Mouse (Mus musculus) heart, embryonic 12.5 days (tissue): ENCODE data around the gene Srsf9. TPM values are rescaled to one million over a fixed set of nuclear protein-coding genes. Genes with fewer than 3 reads are reported as not detected.
A peak's percentile ranks its signal among the peaks of the same experiment; 100 is the strongest.
"Not testable (repeated sequence)": the region's sequence is repeated elsewhere in the genome, so short reads cannot be mapped to it uniquely, and the experiment has no call there.

Source experiments
- ATAC-seq: fragments of 200-750 bp; cut with Nextera tagmentation; 2 replicates; pipeline ENCODE4 v1.8.0; 2017; ENCODE audit warnings: moderate TSS enrichment, moderate library complexity; ENCODE audit not compliant: insufficient number of reproducible peaks, low FRiP score
- H3K27ac ChIP-seq: fragments of 300-500 bp; sonication (generic); 2 replicates; pipeline ENCODE4 v1.5.1; 2016; ENCODE audit warnings: mild to moderate bottlenecking, moderate library complexity; ENCODE audit not compliant: poor library complexity, severe bottlenecking
- H3K27me3 ChIP-seq: fragments of 300-500 bp; sonication (generic); replicated peaks from 2 replicates; pipeline ENCODE4 v1.6.1; 2016; ENCODE audit warnings: mild to moderate bottlenecking, moderate library complexity
- H3K36me3 ChIP-seq: fragments of 300-500 bp; sonication (generic); 2 replicates; pipeline ENCODE4 v1.6.1; 2016; ENCODE audit warnings: mild to moderate bottlenecking, moderate library complexity
- H3K4me1 ChIP-seq: fragments of 300-500 bp; sonication (generic); replicated peaks from 2 replicates; pipeline ENCODE4 v1.6.1; 2016; ENCODE audit warnings: mild to moderate bottlenecking
- H3K4me2 ChIP-seq: fragments of 300-500 bp; sonication (generic); 2 replicates; pipeline ENCODE4 v1.6.1; 2016; ENCODE audit warnings: mild to moderate bottlenecking, moderate library complexity
- H3K4me3 ChIP-seq: fragments of 300-500 bp; sonication (generic); 2 replicates; pipeline ENCODE4 v1.5.1; 2016; ENCODE audit warnings: mild to moderate bottlenecking
- H3K9ac ChIP-seq: fragments of 300-500 bp; sonication (generic); 2 replicates; pipeline ENCODE4 v1.6.1; 2016; ENCODE audit warnings: mild to moderate bottlenecking, moderate library complexity
- H3K9me3 ChIP-seq: fragments of 300-500 bp; sonication (generic); replicated peaks from 2 replicates; pipeline ENCODE4 v1.6.1; 2016; ENCODE audit warnings: mild to moderate bottlenecking, moderate library complexity
- WGBS: fragments of 180-500 bp; shearing (Covaris S2); methylation state at CpG from one replicate; pipeline ENCODE4 v1.1.7; 2016; 5-methylcytosine and 5-hydroxymethylcytosine counted together
- polyA plus RNA-seq: library from polyadenylated mRNA; unstranded; fragments of >200 nt; fragmentation: Nextera tagmentation; extraction: Ambion mirVana; gene quantifications from 2 replicates; pipeline ENCODE4 v1.2.1, GENCODE M21; 2016

Gene Srsf9
- polyA plus RNA-seq, 1 experiment from 2014 or later, result 147 TPM

- 27% methylated on average over 11 of the region's 11 CpGs for WGBS
- Histone ChIP-seq H3K27me3 (peaks cover 13% of the 10 kb centered on the region), H3K9me3 (no peaks in the 10 kb centered on the region), H3K4me1 (peaks cover 4% of the 10 kb centered on the region; the same call in 1 of the 2 replicates), H3K36me3 (no peaks in the 10 kb centered on the region), H3K4me2 (peak overlapping the region; percentile 82), H3K9ac (peak overlapping the region; percentile 75), H3K27ac (no peak overlapping the region), H3K4me3 (peak overlapping the region; percentile 46)
- ATAC-seq, result no peak
Observed at GRCm38 (mm10) chr5:115374204-115374820, 47.3 kb downstream of the Srsf9 start.

GRCm38 (mm10) chr5:115375436-115375835 is 48.5 kb downstream of the Srsf9 start:
- Histone ChIP-seq H3K4me1 (peaks cover 4% of the 10 kb centered on the region; the same call in 1 of the 2 replicates), H3K9ac (no peak overlapping the region), H3K9me3 (no peaks in the 10 kb centered on the region), H3K27ac (no peak overlapping the region), H3K36me3 (no peaks in the 10 kb centered on the region), H3K4me2 (no peak overlapping the region), H3K27me3 (peaks cover 13% of the 10 kb centered on the region), H3K4me3 (no peak overlapping the region)
- 62% methylated on average over 2 of the region's 2 CpGs for WGBS
- no peak for ATAC-seq

- H3K9me3 ChIP-seq, H3K27ac ChIP-seq, H3K4me1 ChIP-seq, ATAC-seq, H3K4me2 ChIP-seq, H3K9ac ChIP-seq, H3K36me3 ChIP-seq, H3K27me3 ChIP-seq, H3K4me3 ChIP-seq: not testable (repeated sequence)
- 51% methylated on average over 2 of the region's 2 CpGs for WGBS
Observed at GRCm38 (mm10) chr5:115378882-115379281, 51.9 kb downstream of the Srsf9 start.

Other genes with a start within 250 kb of the Srsf9 start
- gene Gm10401, start 228.9 kb upstream of the Srsf9 start, polyA plus RNA-seq, result 14.1 and 15.7 TPM in 2 replicates
- gene Acads, start 207.8 kb upstream of the Srsf9 start, polyA plus RNA-seq, result 114 and 123 TPM in 2 replicates
- gene Unc119b, start 192.2 kb upstream of the Srsf9 start, polyA plus RNA-seq, result 22.8 and 23.2 TPM in 2 replicates
- gene Mlec, start 169.0 kb upstream of the Srsf9 start, polyA plus RNA-seq, result 103 and 105 TPM in 2 replicates
- gene Cabp1, start 132.8 kb upstream of the Srsf9 start, polyA plus RNA-seq, result 0.34 and 0.54 TPM in 2 replicates
- gene Pop5, start 91.3 kb upstream of the Srsf9 start, polyA plus RNA-seq, result 63.2 and 68.6 TPM in 2 replicates
- gene Rnf10, start 54.3 kb upstream of the Srsf9 start, polyA plus RNA-seq, result 152 and 175 TPM in 2 replicates
- gene Coq5, start 47.5 kb upstream of the Srsf9 start, polyA plus RNA-seq, result 76.0 and 79.9 TPM in 2 replicates
- gene Dynll1, start 26.2 kb upstream of the Srsf9 start, polyA plus RNA-seq, result 1,319 and 1,320 TPM in 2 replicates
- 24.2 and 26.1 TPM in 2 replicates for gene Gatc, start 14.0 kb downstream of the Srsf9 start, polyA plus RNA-seq
- gene Triap1, start 14.0 kb downstream of the Srsf9 start, polyA plus RNA-seq, result 38.1 and 38.8 TPM in 2 replicates
- gene Cox6a1, start 21.8 kb downstream of the Srsf9 start, polyA plus RNA-seq, result 1,284 and 1,325 TPM in 2 replicates
- gene Msi1, start 102.4 kb downstream of the Srsf9 start, polyA plus RNA-seq, result 6.7 and 6.8 TPM in 2 replicates
- 0.72 and 1.3 TPM in 2 replicates for gene Pla2g1b, start 139.1 kb downstream of the Srsf9 start, polyA plus RNA-seq
- gene Sirt4, start 157.5 kb downstream of the Srsf9 start, polyA plus RNA-seq, result 14.7 and 18.0 TPM in 2 replicates
- gene Pxn, start 179.5 kb downstream of the Srsf9 start, polyA plus RNA-seq, result 41.1 and 41.7 TPM in 2 replicates
- 949 and 971 TPM in 2 replicates for gene Rplp0, start 232.3 kb downstream of the Srsf9 start, polyA plus RNA-seq
- gene Gcn1l1, start 238.1 kb downstream of the Srsf9 start, polyA plus RNA-seq, result 43.1 and 47.0 TPM in 2 replicates